Mouse (Mus musculus): ENCODE results near the gene Rnaseh2a. TPM values are rescaled to one million over a fixed set of nuclear protein-coding genes. Genes with fewer than 3 reads are reported as not detected.

Gene Rnaseh2a
- total and polyA plus RNA-seq, 3 experiments: 105 to 109 TPM; not detected in 1

DNA sequence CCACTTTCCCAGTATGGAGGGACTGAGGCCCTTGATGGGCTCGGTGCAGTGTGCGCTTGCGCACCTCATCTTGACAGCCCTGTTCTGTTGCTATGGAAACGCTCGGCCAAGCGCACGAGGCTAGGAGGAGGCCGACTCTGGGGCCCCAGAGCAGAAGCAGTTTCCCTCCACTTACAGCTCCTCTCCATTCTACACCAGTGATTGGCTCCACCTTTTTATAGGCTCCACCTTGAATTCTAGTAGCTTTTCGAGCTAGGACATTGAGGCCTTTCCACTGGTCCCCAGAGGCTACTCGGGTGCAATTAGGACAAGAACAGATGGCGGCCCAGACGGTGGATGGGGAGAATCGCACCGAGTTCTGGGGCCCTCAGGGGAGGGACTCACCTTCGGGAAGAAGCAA lies 34.7 kb downstream of the Rnaseh2a start:
- Histone ChIP-seq H3K9ac (ENCODE audit: control insufficient read depth, low read depth, low read length, poor library complexity, severe bottlenecking) (no peak overlapping the region), H3K27ac (ENCODE audit: control insufficient read depth, low read depth, low read length) (no peak overlapping the region), H3K4me3 (ENCODE audit: control insufficient read depth in 1 of 2, insufficient read depth in 1 of 2, low read depth in 2 of 2, low read length in 2 of 2) (no peak overlapping the region), H3K79me2 (ENCODE audit: control insufficient read depth, insufficient read depth, low read length, poor library complexity) (no peaks in the 10 kb centered on the region), H3K4me1 (ENCODE audit: control insufficient read depth in 1 of 2, insufficient read depth in 2 of 2, low read length in 2 of 2) (peaks cover 0 to 30% of the 10 kb centered on the region in 2 experiments; a peak in 3 of 4 replicates), H3K9me3 (replicated peaks; ENCODE audit: insufficient read depth, low read length) (no peaks in the 10 kb centered on the region), H3K27me3 (ENCODE audit: control insufficient read depth in 1 of 2, insufficient read depth in 2 of 2, low read length in 2 of 2) (no peaks in the 10 kb centered on the region), H3K36me3 (ENCODE audit: control insufficient read depth in 1 of 2, insufficient read depth in 2 of 2, low read length in 2 of 2) (peaks cover 0 to 13% of the 10 kb centered on the region in 2 experiments; a peak in 2 of 4 replicates)
- TF ChIP-seq POLR2A (IDR thresholded peaks at IDR 0.05; ENCODE audit: control insufficient read depth in 1 of 2, insufficient read depth in 1 of 2, low read depth in 1 of 2, low read length in 2 of 2, poor library complexity in 1 of 2): 0 out of 4 replicates have a peak, but pooled peaks of 1 of the 2 experiments have one; percentile 24
- no peak for TF ChIP-seq GABPA (IDR thresholded peaks at IDR 0.05; ENCODE audit: low read depth, low read length)
- no peak for DNase-seq (ENCODE audit: low read depth, low spot score)

DNA sequence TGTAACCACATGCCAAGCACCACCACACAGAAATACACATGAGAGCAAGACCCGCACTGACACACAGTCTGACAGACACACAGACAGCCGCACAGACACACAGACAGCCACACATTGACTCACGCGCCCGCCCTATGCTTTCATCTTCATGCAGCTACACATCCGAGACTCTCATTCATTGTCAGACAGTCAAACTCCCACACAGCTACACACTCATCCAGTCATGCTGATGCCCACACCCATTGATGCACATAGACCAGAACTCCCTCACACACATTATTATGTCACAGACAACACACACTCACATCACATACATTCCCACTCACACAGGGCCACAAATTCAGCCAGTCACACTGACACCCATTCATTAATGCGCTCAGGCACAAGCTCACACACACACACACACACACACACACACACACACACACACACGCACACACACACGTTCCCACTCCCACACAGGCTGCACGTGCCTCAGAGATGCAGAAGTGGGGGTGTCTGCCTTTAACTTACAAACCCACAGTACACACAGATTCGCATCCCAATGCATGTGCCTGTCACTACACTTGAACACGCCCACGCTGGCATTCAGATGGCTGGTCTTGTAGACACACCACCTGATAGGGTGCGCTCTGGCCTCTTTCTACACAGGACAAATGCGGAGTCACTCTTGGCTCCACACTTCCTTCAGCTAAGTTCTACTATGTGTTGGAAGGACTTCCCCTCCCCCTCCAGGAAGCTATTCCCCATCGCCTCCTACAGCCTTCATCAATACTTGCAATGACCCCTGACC lies 35.6 kb downstream of the Rnaseh2a start:
- Histone ChIP-seq H3K79me2 (ENCODE audit: control insufficient read depth, insufficient read depth, low read length, poor library complexity) (no peaks in the 10 kb centered on the region), H3K9ac (ENCODE audit: control insufficient read depth, low read depth, low read length, poor library complexity, severe bottlenecking) (no peak overlapping the region), H3K4me3 (ENCODE audit: control insufficient read depth in 1 of 2, insufficient read depth in 1 of 2, low read depth in 2 of 2, low read length in 2 of 2) (no peak overlapping the region), H3K9me3 (replicated peaks; ENCODE audit: insufficient read depth, low read length) (no peaks in the 10 kb centered on the region), H3K4me1 (ENCODE audit: control insufficient read depth in 1 of 2, insufficient read depth in 2 of 2, low read length in 2 of 2) (peaks cover 0 to 30% of the 10 kb centered on the region in 2 experiments; a peak in 3 of 4 replicates), H3K27ac (ENCODE audit: control insufficient read depth, low read depth, low read length) (no peak overlapping the region), H3K27me3 (ENCODE audit: control insufficient read depth in 1 of 2, insufficient read depth in 2 of 2, low read length in 2 of 2) (no peaks in the 10 kb centered on the region), H3K36me3 (ENCODE audit: control insufficient read depth in 1 of 2, insufficient read depth in 2 of 2, low read length in 2 of 2) (peaks cover 0 to 13% of the 10 kb centered on the region in 2 experiments; a peak in 2 of 4 replicates)
- no peak for TF ChIP-seq RAD21 (IDR thresholded peaks at IDR 0.05; ENCODE audit: low read depth, low read length)
- TF ChIP-seq CHD1 (IDR thresholded peaks at IDR 0.05; ENCODE audit: low read depth, low read length): no peak
- no peak for TF ChIP-seq TAL1 (IDR thresholded peaks at IDR 0.05; ENCODE audit: low read length)
- no peak for TF ChIP-seq HCFC1 (IDR thresholded peaks at IDR 0.05; ENCODE audit: low read depth, low read length)
- TF ChIP-seq MAZ (IDR thresholded peaks at IDR 0.05; ENCODE audit: low read depth, low read length): no peak
- no peak for TF ChIP-seq MAFK (IDR thresholded peaks at IDR 0.05; ENCODE audit: borderline replicate concordance, low read depth, low read length)
- no peak for TF ChIP-seq SMC3 (IDR thresholded peaks at IDR 0.05; ENCODE audit: low read depth, low read length)
- no peak for TF ChIP-seq GABPA (IDR thresholded peaks at IDR 0.05; ENCODE audit: low read depth, low read length)
- no peak for TF ChIP-seq NRF1 (IDR thresholded peaks at IDR 0.05; ENCODE audit: insufficient read depth, low read depth, low read length, poor library complexity, severe bottlenecking)
- TF ChIP-seq ZC3H11A (IDR thresholded peaks at IDR 0.05; ENCODE audit: low read depth, low read length): no peak
- no peak for TF ChIP-seq NELFE (IDR thresholded peaks at IDR 0.05; ENCODE audit: low read depth, low read length)
- TF ChIP-seq MYC (IDR thresholded peaks at IDR 0.05; ENCODE audit: low read depth, low read length): no peak
- TF ChIP-seq ZKSCAN1 (IDR thresholded peaks at IDR 0.05; ENCODE audit: low read depth, low read length): no peak
- no peak for DNase-seq (ENCODE audit: low read depth, low spot score)

All from MEL (cell line).